8 mouse cellular contexts compared by ENCODE assay signal in genomic region chr7:62463007-62463877, GRCm38 (mm10). TPM values are rescaled to one million over a fixed set of nuclear protein-coding genes. Genes with fewer than 3 reads are reported as not detected.
DNase-seq lines count a peak whose midpoint lies in the region; ATAC-seq and TF ChIP-seq lines count a peak whose summit lies in the region.

No protein-coding gene starts in this region.

- no peaks in the 10 kb centered on the region for H3K9me3 ChIP-seq in embryonic facial prominence, embryonic 15.5 days (replicated peaks)
- H3K9me3 ChIP-seq in neural tube, embryonic 15.5 days (replicated peaks) = no peaks in the 10 kb centered on the region; the same call in 1 of the 2 replicates

- whole genome bisulfite sequencing in embryonic facial prominence, embryonic 15.5 days = 27% methylated on average over 55 of the region's 55 CpGs
- 24% methylated on average over 55 of the region's 55 CpGs for WGBS in neural tube, embryonic 15.5 days

- H3K4me2 ChIP-seq in embryonic facial prominence, embryonic 15.5 days (replicated peaks) = peak overlapping the region; percentile 59
- peak overlapping the region; percentile 79 for H3K4me2 ChIP-seq in neural tube, embryonic 15.5 days

- H3K36me3 ChIP-seq in embryonic facial prominence, embryonic 15.5 days = no peaks in the 10 kb centered on the region
- no peaks in the 10 kb centered on the region for H3K36me3 ChIP-seq in neural tube, embryonic 15.5 days

- no peak overlapping the region for H3K27ac ChIP-seq in layer of hippocampus, adult 2 months
- peak overlapping the region; percentile 92 for H3K27ac ChIP-seq in embryonic facial prominence, embryonic 15.5 days (replicated peaks)
- peak overlapping the region; percentile 76 for H3K27ac ChIP-seq in neural tube, embryonic 15.5 days (replicated peaks)

- no peaks in the 10 kb centered on the region for H3K4me1 ChIP-seq in embryonic facial prominence, embryonic 15.5 days
- H3K4me1 ChIP-seq in neural tube, embryonic 15.5 days = peaks cover 6% of the 10 kb centered on the region; the same call in 1 of the 2 replicates

- no peak for DNase-seq in layer of hippocampus, adult 2 months (ENCODE audit: low spot score in 2 of 2)
- no peak for DNase-seq in layer of hippocampus, adult 8-10 months (ENCODE audit: low spot score in 2 of 2)
- peak; percentile 56 for DNase-seq in NIH3T3 (ENCODE audit: low read depth)
- DNase-seq in liver = peak; percentile 10
- no peak for DNase-seq in spleen, adult 12 weeks (ENCODE audit: low spot score)

- H3K4me3 ChIP-seq in layer of hippocampus, adult 2 months = peak overlapping the region; percentile 55
- H3K4me3 ChIP-seq in embryonic facial prominence, embryonic 15.5 days (replicated peaks) = peak overlapping the region; percentile 55
- peak overlapping the region; percentile 53 for H3K4me3 ChIP-seq in neural tube, embryonic 15.5 days (replicated peaks)

- peak overlapping the region; percentile 47 for H3K9ac ChIP-seq in embryonic facial prominence, embryonic 15.5 days
- H3K9ac ChIP-seq in neural tube, embryonic 15.5 days (replicated peaks) = peak overlapping the region; percentile 49

- H3K27me3 ChIP-seq in embryonic facial prominence, embryonic 15.5 days = no peaks in the 10 kb centered on the region
- H3K27me3 ChIP-seq in neural tube, embryonic 15.5 days (replicated peaks) = no peaks in the 10 kb centered on the region

- TF ChIP-seq CTCF in layer of hippocampus, adult 2 months (conservative IDR thresholded peaks at IDR 0.05) = no peak

- no peak; the same call in 1 of the 2 replicates for ATAC-seq in embryonic facial prominence, embryonic 15.5 days (ENCODE audit: insufficient number of reproducible peaks, low FRiP score, low TSS enrichment, low read depth)
- peak; percentile 5 to 16; a peak in 1 of 4 replicates for ATAC-seq in hematopoietic stem cell, adult 5-6 weeks (replicated peaks in 1 of 2; ENCODE audit: insufficient read depth in 1 of 2, low FRiP score in 2 of 2, low TSS enrichment in 1 of 2, low read depth in 1 of 2, poor library complexity in 2 of 2, severe bottlenecking in 2 of 2)
- ATAC-seq in neural tube, embryonic 15.5 days (ENCODE audit: low FRiP score) = peak; percentile 63

RNA-seq across cellular contexts. Expression of gene Peg12, which starts 1.1 kb away (rescaled TPM):
- total RNA-seq in layer of hippocampus, adult 2 months (2021) = under 1 TPM; 0.27 to 0.67 TPM
- total RNA-seq in layer of hippocampus, adult 8-10 months (2022) = under 1 TPM; 0.27 to 0.75 (median 0.35) TPM
- polyA plus RNA-seq in embryonic facial prominence, embryonic 15.5 days (2015; fragmentation: Nextera tagmentation; extraction: Ambion mirVana) = 26.5 and 28.7 TPM in 2 replicates
- 3.6 and 6.8 TPM in 2 replicates for total RNA-seq in hematopoietic stem cell, adult 5-6 weeks (2017)
- polyA plus RNA-seq in neural tube, embryonic 15.5 days (2015; fragmentation: Nextera tagmentation; extraction: Ambion mirVana) = 7.2 and 10.2 TPM in 2 replicates

RNA-seq across cellular contexts. Expression of gene Mkrn3, which starts 43.3 kb away (rescaled TPM):
- under 1 TPM; 0.76 to 0.84 TPM for total RNA-seq in layer of hippocampus, adult 2 months (2021)
- total RNA-seq in layer of hippocampus, adult 8-10 months (2022) = under 1 TPM; 0.29 to 0.82 (median 0.74) TPM
- 6.7 and 7.0 TPM in 2 replicates for polyA plus RNA-seq in embryonic facial prominence, embryonic 15.5 days (2015; fragmentation: Nextera tagmentation; extraction: Ambion mirVana)
- total RNA-seq in hematopoietic stem cell, adult 5-6 weeks (2017) = 1.3 and 1.6 TPM in 2 replicates
- polyA plus RNA-seq in neural tube, embryonic 15.5 days (2015; fragmentation: Nextera tagmentation; extraction: Ambion mirVana) = 17.1 and 21.2 TPM in 2 replicates

Comparison
In these comparisons a context has a peak if more than half of its experiments do, and no peak if none do; other contexts are left out.
1. DNase-seq: peak in NIH3T3 (single experiment) and liver (single experiment); none in layer of hippocampus, adult 2 months (0 of 2), layer of hippocampus, adult 8-10 months (0 of 2) and spleen, adult 12 weeks (single experiment).
2. Peak in every context shown above with its lines, with median percentiles within 50 percentile points of each other: H3K4me3 ChIP-seq.